Mouse (Mus musculus) hindbrain, embryonic 14.5 days (tissue): ENCODE measurements around the gene Mtcl1. TPM values are rescaled to one million over a fixed set of nuclear protein-coding genes. Genes with fewer than 3 reads are reported as not detected.

Experiments
- ATAC-seq: fragments of 200-750 bp; cut with Nextera tagmentation; 2 replicates; pipeline ENCODE4 v1.8.0; 2017; ENCODE audit warnings: moderate number of reproducible peaks, mild to moderate bottlenecking, moderate TSS enrichment, moderate library complexity; ENCODE audit not compliant: low FRiP score
- DNase-seq: peaks from one replicate; pipeline ENCODE4 v3.0.0-alpha.2; 2015; ENCODE audit warnings: low spot score
- H3K27ac ChIP-seq: fragments of 300-500 bp; sonication (generic); 2 replicates; pipeline ENCODE4 v1.5.1; 2014; ENCODE audit warnings: mild to moderate bottlenecking, moderate library complexity
- H3K27me3 ChIP-seq: fragments of 300-500 bp; sonication (generic); 2 replicates; pipeline ENCODE4 v1.6.1; 2014; ENCODE audit warnings: mild to moderate bottlenecking, low read length, mixed read lengths; ENCODE audit not compliant: control insufficient read depth, insufficient read depth
- H3K36me3 ChIP-seq: fragments of 300-500 bp; sonication (generic); replicated peaks from 2 replicates; pipeline ENCODE4 v1.6.1; 2014; ENCODE audit not compliant: control insufficient read depth, insufficient read depth
- H3K4me1 ChIP-seq: fragments of 300-500 bp; sonication (generic); replicated peaks from 2 replicates; pipeline ENCODE4 v1.6.1; 2014; ENCODE audit warnings: antibody characterized with exemption, low read length, mixed read lengths; ENCODE audit not compliant: control insufficient read depth, insufficient read depth
- H3K4me2 ChIP-seq: fragments of 300-500 bp; sonication (generic); replicated peaks from 2 replicates; pipeline ENCODE4 v1.6.1; 2014; ENCODE audit warnings: mild to moderate bottlenecking, moderate library complexity
- H3K4me3 ChIP-seq: fragments of 300-500 bp; sonication (generic); replicated peaks from 2 replicates; pipeline ENCODE4 v1.5.1; 2014; ENCODE audit warnings: mild to moderate bottlenecking, low read length
- H3K9ac ChIP-seq: fragments of 300-500 bp; sonication (generic); 2 replicates; pipeline ENCODE4 v1.6.1; 2014
- H3K9me3 ChIP-seq: fragments of 300-500 bp; sonication (generic); 2 replicates; pipeline ENCODE4 v1.6.1; 2016; ENCODE audit warnings: low read length; ENCODE audit not compliant: control insufficient read depth
- WGBS: fragments of 180-500 bp; shearing (Covaris S2); extraction: QIAGEN DNeasy Blood & Tissue Kit; methylation state at CpG from one replicate; pipeline ENCODE4 v1.1.7; 2014; 5-methylcytosine and 5-hydroxymethylcytosine counted together
- polyA plus RNA-seq: library from polyadenylated mRNA; unstranded; fragments of >200 nt; fragmentation: Nextera tagmentation; extraction: Ambion mirVana; gene quantifications from 2 replicates; pipeline ENCODE4 v1.2.1, GENCODE M21; 2014

Gene Mtcl1
- polyA plus RNA-seq, 1 experiment from 2014 or later: 37.9 TPM

- Histone ChIP-seq H3K9me3 (no peaks in the 10 kb centered on the region), H3K4me2 (no peak overlapping the region), H3K4me3 (no peak overlapping the region), H3K9ac (no peak overlapping the region), H3K36me3 (peaks cover 67% of the 10 kb centered on the region), H3K27ac (no peak overlapping the region), H3K4me1 (no peaks in the 10 kb centered on the region), H3K27me3 (no peaks in the 10 kb centered on the region)
- ATAC-seq (peak; percentile 38; the same call in 1 of the 2 replicates), DNase-seq (no peak)
- 73% methylated on average over 15 of the region's 15 CpGs for WGBS
Measured at GRCm38 (mm10) chr17:66345680-66346079, 103.9 kb downstream of the Mtcl1 start.

- H3K4me3 ChIP-seq: no peak overlapping the region
- no peak overlapping the region for H3K27ac ChIP-seq
- H3K4me2 ChIP-seq: no peak overlapping the region
- 94% methylated on average over 18 of the region's 18 CpGs for WGBS
- H3K9me3 ChIP-seq: no peaks in the 10 kb centered on the region
- DNase-seq: no peak
- no peak overlapping the region for H3K9ac ChIP-seq
- H3K4me1 ChIP-seq: no peaks in the 10 kb centered on the region
- ATAC-seq: no peak
- peaks cover 71% of the 10 kb centered on the region for H3K36me3 ChIP-seq
- H3K27me3 ChIP-seq: no peaks in the 10 kb centered on the region
Measured at GRCm38 (mm10) chr17:66342932-66343331, 106.6 kb downstream of the Mtcl1 start.

- no peaks in the 10 kb centered on the region for H3K9me3 ChIP-seq
- no peak for DNase-seq
- WGBS: 88% methylated on average over 6 of the region's 6 CpGs
- ATAC-seq: no peak
- H3K9ac ChIP-seq: no peak overlapping the region
- no peak overlapping the region for H3K4me2 ChIP-seq
- H3K4me1 ChIP-seq: no peaks in the 10 kb centered on the region
- H3K4me3 ChIP-seq: no peak overlapping the region
- no peak overlapping the region for H3K27ac ChIP-seq
- peaks cover 70% of the 10 kb centered on the region for H3K36me3 ChIP-seq
- H3K27me3 ChIP-seq: no peaks in the 10 kb centered on the region
Measured at GRCm38 (mm10) chr17:66341670-66342069, 107.9 kb downstream of the Mtcl1 start.

- Histone ChIP-seq H3K4me2 (no peak overlapping the region), H3K36me3 (peaks cover 68% of the 10 kb centered on the region), H3K27me3 (no peaks in the 10 kb centered on the region), H3K4me1 (no peaks in the 10 kb centered on the region), H3K9me3 (no peaks in the 10 kb centered on the region), H3K4me3 (no peak overlapping the region), H3K9ac (no peak overlapping the region), H3K27ac (no peak overlapping the region)
- WGBS: 81% methylated on average over 12 of the region's 12 CpGs
- ATAC-seq (no peak), DNase-seq (no peak)
Measured at GRCm38 (mm10) chr17:66340798-66341197, 108.8 kb downstream of the Mtcl1 start.

- Histone ChIP-seq H3K9ac (no peak overlapping the region), H3K4me2 (no peak overlapping the region), H3K27ac (no peak overlapping the region), H3K4me3 (no peak overlapping the region), H3K4me1 (no peaks in the 10 kb centered on the region; the same call in 1 of the 2 replicates), H3K36me3 (peaks cover 43% of the 10 kb centered on the region), H3K27me3 (no peaks in the 10 kb centered on the region), H3K9me3 (no peaks in the 10 kb centered on the region)
- ATAC-seq (no peak), DNase-seq (no peak)
- 90% methylated on average over 13 of the region's 13 CpGs for WGBS
Measured at GRCm38 (mm10) chr17:66337929-66338328, 111.6 kb downstream of the Mtcl1 start.

DNA sequence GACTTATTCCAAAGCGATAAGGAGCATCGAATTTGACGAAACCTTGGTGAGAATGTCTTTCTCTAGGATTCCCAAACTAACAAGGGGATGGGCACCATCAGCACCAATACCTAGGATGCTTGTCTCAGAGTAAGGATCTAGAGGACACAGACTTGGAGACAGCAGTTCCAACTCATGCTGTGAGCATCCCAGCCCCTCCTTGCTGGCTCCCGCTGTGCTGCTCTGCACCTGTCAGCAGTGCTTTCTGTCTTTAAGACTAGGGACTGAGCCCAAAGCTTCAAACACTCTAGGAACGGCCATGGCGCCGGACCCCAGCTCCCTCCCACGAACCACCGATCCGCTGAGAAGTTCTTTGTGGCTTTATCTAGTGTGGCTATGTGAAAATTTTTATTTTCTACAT lies 114.0 kb downstream of the Mtcl1 start:
- Histone ChIP-seq H3K4me2 (no peak overlapping the region), H3K9ac (no peak overlapping the region), H3K27me3 (no peaks in the 10 kb centered on the region), H3K9me3 (no peaks in the 10 kb centered on the region), H3K27ac (no peak overlapping the region), H3K36me3 (peaks cover 30% of the 10 kb centered on the region), H3K4me3 (no peak overlapping the region), H3K4me1 (no peaks in the 10 kb centered on the region; the same call in 1 of the 2 replicates)
- DNase-seq (no peak), ATAC-seq (no peak)
- 90% methylated on average over 10 of the region's 10 CpGs for WGBS

GRCm38 (mm10) chr17:66334894-66335293 lies 114.7 kb downstream of the Mtcl1 start:
- DNase-seq (no peak), ATAC-seq (no peak)
- H3K36me3 ChIP-seq: peaks cover 26% of the 10 kb centered on the region
- no peak overlapping the region for H3K27ac ChIP-seq
- no peak overlapping the region for H3K9ac ChIP-seq
- no peak overlapping the region for H3K4me2 ChIP-seq
- H3K4me1 ChIP-seq: no peaks in the 10 kb centered on the region; the same call in 1 of the 2 replicates
- H3K27me3 ChIP-seq: no peaks in the 10 kb centered on the region
- WGBS: 48% methylated on average over 4 of the region's 4 CpGs
- no peaks in the 10 kb centered on the region for H3K9me3 ChIP-seq
- H3K4me3 ChIP-seq: no peak overlapping the region

- H3K9me3 ChIP-seq: no peaks in the 10 kb centered on the region
- H3K4me3 ChIP-seq: no peak overlapping the region
- no peak overlapping the region for H3K27ac ChIP-seq
- ATAC-seq: no peak
- peaks cover 5% of the 10 kb centered on the region; the same call in 1 of the 2 replicates for H3K36me3 ChIP-seq
- no peak overlapping the region for H3K4me2 ChIP-seq
- DNase-seq: no peak
- peaks cover 2% of the 10 kb centered on the region for H3K4me1 ChIP-seq
- H3K9ac ChIP-seq: no peak overlapping the region
- H3K27me3 ChIP-seq: no peaks in the 10 kb centered on the region
- WGBS: 62% methylated on average over 6 of the region's 6 CpGs
Measured at GRCm38 (mm10) chr17:66331207-66331606, 118.3 kb downstream of the Mtcl1 start.

DNA sequence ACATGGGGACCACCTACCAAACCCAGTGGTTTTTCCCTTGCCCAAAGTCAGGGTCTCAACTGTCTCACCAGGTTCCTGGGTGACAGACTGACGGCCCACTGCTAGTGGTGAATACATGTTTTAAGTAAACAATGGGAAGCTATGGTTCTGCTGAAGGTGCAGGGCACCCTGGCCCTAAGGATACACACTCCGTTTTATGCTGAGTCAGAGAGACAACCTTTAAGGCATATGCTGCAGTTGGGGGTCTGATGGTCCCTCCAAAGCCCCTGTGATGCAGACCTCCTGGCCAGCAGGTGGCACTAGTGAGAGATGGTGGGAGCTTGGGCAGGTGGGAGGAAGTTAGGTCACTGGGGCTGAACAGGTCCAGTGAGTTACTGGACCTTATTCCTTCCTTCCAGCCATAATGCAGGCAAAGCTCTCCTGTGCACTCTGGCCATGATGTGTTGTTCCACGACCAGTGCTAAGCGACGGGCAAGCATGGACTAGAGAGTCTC lies 123.0 kb downstream of the Mtcl1 start:
- Histone ChIP-seq H3K9me3 (no peaks in the 10 kb centered on the region), H3K36me3 (no peaks in the 10 kb centered on the region), H3K27me3 (no peaks in the 10 kb centered on the region), H3K4me1 (peaks cover 17% of the 10 kb centered on the region), H3K27ac (peak overlapping the region; percentile 83; the same call in 1 of the 2 replicates), H3K4me2 (no peak overlapping the region), H3K9ac (no peak overlapping the region), H3K4me3 (no peak overlapping the region)
- WGBS: 92% methylated on average over 5 of the region's 5 CpGs
- no peak for DNase-seq
- no peak for ATAC-seq

DNA sequence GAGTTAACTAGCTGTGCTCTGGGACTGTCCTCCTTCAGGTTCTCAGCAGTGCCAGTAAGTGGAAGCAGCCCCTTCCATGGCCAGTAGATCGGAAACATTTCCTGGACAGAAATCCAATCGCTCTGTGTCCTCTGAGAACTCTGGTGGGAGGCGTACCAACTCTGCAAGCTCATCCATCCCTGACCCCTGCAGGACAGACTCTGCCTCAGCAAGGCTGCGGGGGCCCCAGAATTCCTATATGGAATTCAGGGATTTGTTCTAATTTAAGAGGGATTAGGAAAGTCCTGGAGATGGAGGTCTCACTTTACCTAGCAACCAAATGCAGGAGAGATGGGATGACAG lies 123.4 kb downstream of the Mtcl1 start:
- Histone ChIP-seq H3K4me1 (peaks cover 17% of the 10 kb centered on the region), H3K27me3 (no peaks in the 10 kb centered on the region), H3K4me3 (no peak overlapping the region), H3K36me3 (no peaks in the 10 kb centered on the region), H3K4me2 (no peak overlapping the region), H3K27ac (peak overlapping the region; percentile 83; the same call in 1 of the 2 replicates), H3K9me3 (no peaks in the 10 kb centered on the region), H3K9ac (no peak overlapping the region)
- 71% methylated on average over 4 of the region's 4 CpGs for WGBS
- no peak for ATAC-seq
- DNase-seq: no peak
